Mouse (Mus musculus): ENCODE data around the gene Ttc28.

DNA sequence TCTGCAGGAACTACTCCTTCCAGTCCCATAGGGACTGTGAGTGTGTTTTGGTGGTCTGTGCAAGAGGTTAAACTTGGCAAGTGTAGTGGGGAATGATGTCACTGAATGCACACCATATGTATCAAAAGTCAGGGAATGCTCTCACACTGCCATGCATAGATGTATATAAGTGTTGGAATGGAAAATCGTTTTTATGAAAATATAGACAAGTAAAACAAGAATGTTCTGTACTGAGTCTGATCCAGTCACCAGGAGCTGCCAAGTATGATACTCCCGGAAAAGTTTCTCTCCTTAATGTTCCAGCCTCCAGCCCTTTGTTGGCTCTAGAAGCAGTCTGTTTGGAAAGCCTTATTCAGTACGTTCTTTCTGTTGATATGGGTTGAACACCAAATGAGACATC is 48.7 kb downstream of the Ttc28 start:
- TF ChIP-seq CTCF (IDR thresholded peaks at IDR 0.05; ENCODE audit: control insufficient read depth, insufficient read depth, low read length) (no peak), POLR2A (IDR thresholded peaks at IDR 0.05; ENCODE audit: borderline replicate concordance, control insufficient read depth, low read depth, low read length) (no peak)
